Mouse (Mus musculus): ENCODE data around the gene Prpf3.
A peak's percentile ranks its signal among the peaks of the same experiment; 100 is the strongest.
"Not testable (repeated sequence)": the region's sequence is repeated elsewhere in the genome, so short reads cannot be mapped to it uniquely, and the experiment has no call there.

Prpf3 gene

GRCm38 (mm10) chr3:95819351-95819985 is 36.2 kb downstream of the Prpf3 start:
- peak; percentile 100 for DNase-seq

GRCm38 (mm10) chr3:95818571-95819288 is 37.0 kb downstream of the Prpf3 start, which contains the start of gene Rprd2:
Rprd2 (minus strand) TSS chr3:95818863.
- DNase-seq: peak; percentile 71 to 82

DNA sequence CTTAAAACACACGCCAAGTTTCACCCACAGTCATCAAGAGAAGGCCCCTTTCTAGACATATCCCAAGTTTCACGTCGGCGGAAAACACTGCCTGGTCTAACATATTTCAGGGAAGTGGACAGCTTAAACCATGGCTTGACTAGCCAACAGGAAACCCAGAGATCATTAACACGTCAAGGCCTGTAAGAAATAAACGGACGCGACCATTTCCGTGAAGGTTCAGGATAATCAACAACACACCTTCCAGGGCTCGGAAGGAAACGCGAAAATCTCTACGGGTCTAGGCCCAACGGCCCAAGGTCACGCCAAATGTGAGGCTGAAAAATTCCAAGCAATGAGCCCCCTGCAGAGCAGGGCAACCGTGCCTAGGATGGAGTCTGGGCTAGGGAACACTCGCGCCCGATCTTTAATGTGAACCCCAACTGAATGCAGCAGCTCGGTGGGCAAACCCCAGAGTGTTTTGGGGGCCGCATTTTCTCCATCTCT is 37.6 kb downstream of the Prpf3 start:
- peak; percentile 49 to 70 for DNase-seq

DNA sequence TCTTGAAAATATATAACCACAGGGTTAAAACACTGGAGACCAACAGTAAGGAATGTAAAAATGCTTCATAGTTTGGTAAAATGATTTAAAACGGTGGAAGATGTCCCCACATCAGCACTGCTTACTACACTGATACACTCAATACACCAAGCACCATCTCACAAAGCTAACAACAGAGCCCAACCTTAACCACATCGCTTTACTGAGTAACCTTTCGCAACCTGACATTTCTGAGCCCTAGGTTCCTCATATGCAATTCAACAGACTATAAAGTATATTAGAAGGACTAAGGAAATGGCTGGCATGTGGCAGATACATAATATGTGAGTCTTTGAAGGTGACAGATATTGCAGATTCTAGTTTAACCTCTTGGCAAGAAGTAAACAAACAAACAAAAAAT is 39.0 kb downstream of the Prpf3 start:
- DNase-seq: no peak

GRCm38 (mm10) chr3:95808384-95808783 is 47.3 kb downstream of the Prpf3 start:
- DNase-seq: no peak

DNA sequence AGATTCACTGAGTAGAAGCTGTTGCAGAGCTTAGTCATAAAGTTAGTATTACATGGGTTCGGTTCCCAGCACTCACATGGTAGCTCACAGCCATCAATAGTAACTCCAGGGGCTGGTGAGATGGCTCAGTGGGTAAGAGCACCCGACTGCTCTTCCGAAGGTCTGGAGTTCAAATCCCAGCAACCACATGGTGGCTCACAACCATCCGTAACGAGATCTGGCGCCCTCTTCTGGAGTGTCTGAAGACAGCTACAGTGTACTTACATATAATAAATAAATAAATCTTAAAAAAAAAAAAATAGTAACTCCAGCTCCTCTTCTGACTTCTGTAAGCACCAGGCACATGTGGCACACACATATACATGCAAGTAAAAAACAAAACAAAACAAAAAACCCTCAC is 48.1 kb downstream of the Prpf3 start:
- DNase-seq: not testable (repeated sequence)

- no peak for DNase-seq
Observed at GRCm38 (mm10) chr3:95806677-95807076, 49.0 kb downstream of the Prpf3 start.

GRCm38 (mm10) chr3:95803851-95804250 is 51.8 kb downstream of the Prpf3 start:
- no peak for DNase-seq

- no peak for DNase-seq
Observed at GRCm38 (mm10) chr3:95798756-95799155, 56.9 kb downstream of the Prpf3 start.

- no peak for DNase-seq
Observed at GRCm38 (mm10) chr3:95794299-95794698, 61.4 kb downstream of the Prpf3 start.

GRCm38 (mm10) chr3:95793662-95794061 is 62.0 kb downstream of the Prpf3 start:
- no peak for DNase-seq

DNA sequence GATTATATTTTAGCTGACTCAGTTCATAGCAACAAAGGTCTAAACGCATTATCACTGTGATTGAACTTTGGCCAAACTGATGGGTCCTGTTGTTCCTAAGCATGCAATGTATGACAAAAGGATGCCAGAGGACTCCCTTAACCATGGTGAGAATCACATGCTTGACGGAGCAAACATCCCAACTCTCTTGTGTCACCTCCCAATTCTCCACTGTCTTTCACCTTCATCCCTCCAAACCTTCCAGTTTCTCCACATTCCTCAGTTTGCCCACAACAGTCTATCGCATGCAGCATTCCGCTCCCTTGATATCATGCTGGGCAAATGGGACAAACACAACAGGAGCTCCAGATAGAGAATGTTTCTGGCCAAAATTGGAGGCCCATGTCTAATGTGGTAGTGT is 70.2 kb downstream of the Prpf3 start:
- no peak for DNase-seq
